Mouse (Mus musculus): ENCODE data around the gene BC049762.

Gene BC049762

GRCm38 (mm10) chr11:51219396-51219980, 43.4 kb downstream of the BC049762 start:
- in situ Hi-C loops (cut with MboI, MseI), result no loop called here

GRCm38 (mm10) chr11:51214021-51214420, 48.8 kb downstream of the BC049762 start:
- in situ Hi-C loops (cut with MboI, MseI), result no loop called here

DNA sequence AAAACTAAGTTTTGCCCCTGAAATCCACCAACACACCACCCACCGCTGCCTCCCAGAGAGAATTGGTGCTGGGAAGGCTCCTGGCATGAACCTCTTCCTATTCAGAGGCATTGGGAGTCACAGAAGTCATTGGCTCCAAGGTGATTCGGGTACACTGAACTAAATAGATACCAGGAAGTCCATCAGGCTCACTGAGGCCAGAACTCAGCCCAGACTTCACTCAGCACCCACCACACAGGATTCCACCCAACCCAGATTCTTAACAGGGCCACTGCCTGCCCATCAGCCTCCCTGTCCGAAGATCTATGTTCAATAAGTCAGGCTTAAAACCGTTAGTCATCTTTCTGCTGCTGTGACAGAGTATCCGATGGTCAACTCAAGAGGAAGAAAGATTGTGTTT, 51.4 kb downstream of the BC049762 start:
- in situ Hi-C loops (cut with MboI, MseI), result no loop called here

DNA sequence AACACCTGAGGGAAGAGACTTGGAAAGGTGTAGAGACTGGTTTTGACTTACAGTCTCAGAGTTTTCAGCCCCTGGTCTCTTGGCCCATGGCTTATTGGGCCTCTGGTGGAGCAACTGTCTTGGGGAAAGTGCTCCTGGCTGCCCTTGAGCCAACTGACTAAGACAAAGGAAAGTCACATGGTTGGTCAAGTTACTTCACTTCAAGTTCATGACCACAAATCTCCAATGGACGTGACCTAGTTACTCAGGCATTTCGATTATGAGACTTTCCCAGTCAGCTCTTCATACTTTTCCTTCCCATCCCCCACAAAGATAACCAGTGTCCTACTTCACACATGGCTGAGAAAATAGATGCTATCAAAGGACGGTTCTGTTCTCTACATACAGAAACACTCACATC, 55.1 kb downstream of the BC049762 start:
- in situ Hi-C loops (cut with MboI, MseI), result no loop called here

Measured in T-helper 2 cell (primary cell).